Mouse (Mus musculus) ES-Bruce4 (cell line): Measurements from ENCODE around the gene Klf8.

Source experiments
- CTCF ChIP-seq: IDR thresholded peaks from one replicate; pipeline ENCODE4 v1.8.1; 2011; ENCODE audit warnings: low read depth, low read length
- EP300 ChIP-seq: IDR thresholded peaks from 2 replicates; pipeline ENCODE4 v1.6.1; 2011; ENCODE audit warnings: low read depth, low read length; ENCODE audit not compliant: insufficient read depth
- POLR2A ChIP-seq: IDR thresholded peaks from one replicate; pipeline ENCODE4 v1.8.1; 2011; ENCODE audit warnings: low read length; ENCODE audit not compliant: insufficient read depth

DNA sequence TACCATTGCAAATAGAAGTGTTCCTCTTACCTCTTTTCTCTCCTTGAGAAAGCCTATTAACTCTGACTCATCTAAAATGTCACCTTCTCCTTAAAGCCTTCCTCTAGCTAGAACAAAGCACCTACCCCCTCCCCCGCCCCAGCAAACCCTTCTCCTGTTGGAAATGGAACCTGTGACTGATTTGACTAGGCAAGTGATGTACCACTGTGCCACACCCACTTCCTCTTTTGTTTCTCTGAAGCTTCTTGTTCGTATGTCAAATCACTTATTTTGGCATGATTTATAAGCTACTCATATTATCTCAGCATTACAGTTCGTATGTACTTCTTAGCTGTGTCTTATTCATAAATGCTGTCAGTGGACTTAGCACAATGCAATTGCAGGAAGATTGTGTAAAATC is 144.5 kb downstream of the Klf8 start:
- TF ChIP-seq CTCF = no peak
- TF ChIP-seq EP300 = no peak
- no peak for TF ChIP-seq POLR2A
